Mouse (Mus musculus) limb, embryonic 14.5 days (tissue): ENCODE results near the gene Htr1b. TPM values are rescaled to one million over a fixed set of nuclear protein-coding genes. Genes with fewer than 3 reads are reported as not detected.

Source experiments
- ATAC-seq: fragments of 200-750 bp; cut with Nextera tagmentation; 2 replicates; pipeline ENCODE4 v1.8.0; 2017; ENCODE audit warnings: low read depth, moderate number of reproducible peaks, moderate TSS enrichment; ENCODE audit not compliant: low FRiP score
- DNase-seq: peaks from one replicate; pipeline ENCODE4 v3.0.0-alpha.2; 2015; ENCODE audit warnings: low spot score
- H3K27ac ChIP-seq: fragments of 300-500 bp; sonication (generic); replicated peaks from 2 replicates; pipeline ENCODE4 v1.5.1; 2014; ENCODE audit warnings: low read depth, mild to moderate bottlenecking, low read length, moderate library complexity, mixed read lengths
- H3K27me3 ChIP-seq: fragments of 300-500 bp; sonication (generic); 2 replicates; pipeline ENCODE4 v1.6.1; 2014; ENCODE audit warnings: low read length, mixed read lengths; ENCODE audit not compliant: control insufficient read depth, insufficient read depth
- H3K36me3 ChIP-seq: fragments of 300-500 bp; sonication (generic); 2 replicates; pipeline ENCODE4 v1.6.1; 2014; ENCODE audit warnings: mild to moderate bottlenecking, low read length, moderate library complexity, mixed read lengths; ENCODE audit not compliant: control insufficient read depth, insufficient read depth
- H3K4me1 ChIP-seq: fragments of 300-500 bp; sonication (generic); 2 replicates; pipeline ENCODE4 v1.6.1; 2014; ENCODE audit warnings: antibody characterized with exemption, low read length, mixed read lengths; ENCODE audit not compliant: control insufficient read depth, insufficient read depth
- H3K4me2 ChIP-seq: fragments of 300-500 bp; sonication (generic); replicated peaks from 2 replicates; pipeline ENCODE4 v1.6.1; 2014; ENCODE audit warnings: low read depth, mild to moderate bottlenecking, low read length, moderate library complexity; ENCODE audit not compliant: severe bottlenecking
- H3K4me3 ChIP-seq: fragments of 300-500 bp; sonication (generic); replicated peaks from 2 replicates; pipeline ENCODE4 v1.5.1; 2014; ENCODE audit warnings: low read length
- H3K9ac ChIP-seq: fragments of 300-500 bp; sonication (generic); 2 replicates; pipeline ENCODE4 v1.6.1; 2014; ENCODE audit warnings: mild to moderate bottlenecking, low read depth, low read length, moderate library complexity; ENCODE audit not compliant: severe bottlenecking
- H3K9me3 ChIP-seq: fragments of 300-500 bp; sonication (generic); 2 replicates; pipeline ENCODE4 v1.6.1; 2016; ENCODE audit warnings: low read length; ENCODE audit not compliant: control insufficient read depth
- POLR2A ChIP-seq: fragments of 200-500 bp; IDR thresholded peaks from 2 replicates; pipeline ENCODE4 v1.8.0; 2012; ENCODE audit warnings: inconsistent platforms, mild to moderate bottlenecking, moderate library complexity, borderline replicate concordance; ENCODE audit not compliant: insufficient read depth, insufficient read length; ENCODE audit errors: extremely low read depth
- WGBS: fragments of 180-500 bp; shearing (Covaris S2); extraction: QIAGEN DNeasy Blood & Tissue Kit; methylation state at CpG from one replicate; pipeline ENCODE4 v1.1.7; 2014; 5-methylcytosine and 5-hydroxymethylcytosine counted together
- polyA plus RNA-seq, 2 experiments: library from polyadenylated mRNA; depleted of rRNA in 1 of 2; stranded (reverse) in 1 of 2; unstranded in 1 of 2; fragments of >200 nt; fragmentation: Nextera tagmentation in 1 of 2; extraction: Ambion mirVana in 1 of 2; gene quantifications; 2 replicates each; pipeline versions ENCODE4 v1.2.1 to v1.2.3; 2012 to 2014

Htr1b gene
- polyA plus RNA-seq, 2 experiments = 0.65 to 2.5 TPM

- DNase-seq = no peak
- H3K27me3 ChIP-seq = no peaks in the 10 kb centered on the region
- H3K4me1 ChIP-seq = no peaks in the 10 kb centered on the region
Measured at GRCm38 (mm10) chr9:81622873-81623272, 10.8 kb downstream of the Htr1b start.

GRCm38 (mm10) chr9:81611022-81611421 is 22.6 kb downstream of the Htr1b start:
- no peak overlapping the region for H3K4me3 ChIP-seq
- no peaks in the 10 kb centered on the region for H3K9me3 ChIP-seq
- no peak overlapping the region for H3K9ac ChIP-seq
- TF ChIP-seq POLR2A = no peak
- H3K27ac ChIP-seq = no peak overlapping the region
- DNase-seq (no peak), ATAC-seq (no peak)
- no peaks in the 10 kb centered on the region for H3K27me3 ChIP-seq
- H3K4me2 ChIP-seq = no peak overlapping the region
- no peaks in the 10 kb centered on the region for H3K36me3 ChIP-seq
- 77% methylated on average over 4 of the region's 4 CpGs for WGBS
- H3K4me1 ChIP-seq = no peaks in the 10 kb centered on the region

More at GRCm38 (mm10) chr9:81622873-81623272, 10.8 kb downstream of the Htr1b start:
- H3K36me3 ChIP-seq = no peaks in the 10 kb centered on the region
- H3K27ac ChIP-seq = no peak overlapping the region
- no peak overlapping the region for H3K9ac ChIP-seq
- no peaks in the 10 kb centered on the region for H3K9me3 ChIP-seq
- no peak for TF ChIP-seq POLR2A
- no peak for ATAC-seq
- no peak overlapping the region for H3K4me2 ChIP-seq
- no peak overlapping the region for H3K4me3 ChIP-seq
- 66% methylated on average over 5 of the region's 5 CpGs for WGBS

Other genes with a start within 250 kb of the Htr1b start
- gene Mei4, start 229.8 kb upstream of the Htr1b start, polyA plus RNA-seq (2012; rRNA removed) = 0.62 and 0.64 TPM in 2 replicates
- gene Mei4, start 229.8 kb upstream of the Htr1b start, polyA plus RNA-seq (2014; fragmentation: Nextera tagmentation; extraction: Ambion mirVana) = 1.1 and 1.7 TPM in 2 replicates